In genomic region chr9:94556776-94557514, GRCm38 (mm10) we compare ENCODE assay signal across 12 mouse cellular contexts.
"Had no signal": no experiment of that assay in that cellular context is flagged by ENCODE, and none has a peak within 500 bp of the region (broad histone marks: within the 10 kb centered on the region; RNA-seq: fewer than 3 reads in every experiment).

No protein-coding gene starts in this region.

- H3K4me1 ChIP-seq: kidney, embryonic 15.5 days; limb, embryonic 13.5 days; neural tube, embryonic 13.5 days had no signal

- H3K27ac ChIP-seq: kidney, embryonic 15.5 days; limb, embryonic 13.5 days; neural tube, embryonic 13.5 days had no signal

- H3K36me3 ChIP-seq: kidney, embryonic 15.5 days; limb, embryonic 13.5 days; neural tube, embryonic 13.5 days had no signal

- H3K9ac ChIP-seq: kidney, embryonic 15.5 days; limb, embryonic 13.5 days; neural tube, embryonic 13.5 days had no signal

- H3K9me3 ChIP-seq: kidney, embryonic 15.5 days; limb, embryonic 13.5 days; neural tube, embryonic 13.5 days had no signal

- H3K4me2 ChIP-seq: kidney, embryonic 15.5 days; limb, embryonic 13.5 days; neural tube, embryonic 13.5 days had no signal

- H3K4me3 ChIP-seq: kidney, embryonic 15.5 days; limb, embryonic 13.5 days; neural tube, embryonic 13.5 days had no signal

- DNase-seq: kidney, adult 11 months; kidney, postnatal 14 days; left cerebral cortex, postnatal 4 days; lung, adult 18-20 months; lung, postnatal 36 days; midbrain, embryonic 14.5 days; retina, postnatal 1 day; thymus, postnatal 36 days had no signal

- H3K27me3 ChIP-seq: kidney, embryonic 15.5 days; limb, embryonic 13.5 days; neural tube, embryonic 13.5 days had no signal

- ATAC-seq: lung, postnatal 0 days had no signal
